ENCODE assay signal across 8 mouse cellular contexts in the genomic region with DNA sequence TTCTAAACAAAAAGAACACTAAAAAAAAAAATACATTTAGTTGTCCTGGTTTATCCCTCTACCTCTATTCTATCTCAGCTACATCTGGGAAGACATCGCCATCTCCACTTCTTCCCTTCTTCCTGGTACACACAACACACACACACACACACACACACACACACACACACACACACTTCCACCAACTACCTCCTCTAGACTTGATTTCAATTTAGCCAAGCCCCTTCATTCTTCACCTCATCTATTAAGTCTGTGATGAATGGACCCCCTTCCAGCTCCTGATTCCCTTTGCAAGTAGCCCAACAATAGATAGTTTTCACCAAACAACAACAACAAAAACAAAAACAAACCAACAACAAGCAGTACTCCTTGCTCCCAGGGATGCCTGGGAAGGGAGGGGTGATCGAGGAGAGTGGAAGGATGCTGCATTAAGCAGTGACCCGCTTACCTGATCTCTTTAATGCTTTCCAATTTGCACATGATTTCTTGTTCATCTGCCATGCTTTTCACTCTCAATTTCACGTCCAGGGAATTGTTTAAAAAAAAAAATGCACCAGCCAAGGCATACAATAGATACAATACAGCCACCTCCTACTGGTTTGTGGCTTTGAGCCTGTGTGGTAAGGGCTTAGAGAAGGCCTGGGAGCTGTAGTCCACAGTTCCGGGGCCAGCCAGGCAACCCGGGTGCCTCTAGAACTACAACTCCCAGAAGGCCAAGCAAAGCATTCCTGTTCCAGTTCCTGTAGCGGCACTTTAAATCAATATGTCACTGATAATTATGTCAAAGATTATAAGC. TPM values are rescaled to one million over a fixed set of nuclear protein-coding genes. Genes with fewer than 3 reads are reported as not detected.
DNase-seq lines count a peak whose midpoint lies in the region; ATAC-seq and TF ChIP-seq lines count a peak whose summit lies in the region.

A gene (minus strand): TSS at position 706 of the 796 bp plus-strand sequence.

- no peaks in the 10 kb centered on the region for H3K36me3 ChIP-seq in megakaryocyte, embryonic 14.5 days (replicated peaks; ENCODE audit: low read length)

- H3K9me3 ChIP-seq in megakaryocyte, embryonic 14.5 days, result no peaks in the 10 kb centered on the region

- peak; percentile 99 for ATAC-seq in inflammation-experienced regulatory T-cells, adult 6 months
- no peak for ATAC-seq in erythroid progenitor cell, adult 5-6 weeks (replicated peaks; ENCODE audit: low FRiP score, poor library complexity, severe bottlenecking)

- TF ChIP-seq POLR2A in cortical plate, adult 2 months (IDR thresholded peaks at IDR 0.05; ENCODE audit: extremely low read depth, insufficient read depth, low read length), result peak; percentile 54

- TF ChIP-seq CTCF in cortical plate, adult 2 months (IDR thresholded peaks at IDR 0.05; ENCODE audit: extremely low read depth, insufficient read depth, low read length), result no peak

- intact Hi-C loops in gastrocnemius, postnatal 14 days (cut with DNase I; ENCODE audit: low total_unique reads), result no loop called here

- H3K4me1 ChIP-seq in cortical plate, adult 2 months (ENCODE audit: control insufficient read depth, insufficient read depth, low read length), result no peaks in the 10 kb centered on the region
- H3K4me1 ChIP-seq in megakaryocyte, embryonic 14.5 days, result no peaks in the 10 kb centered on the region; the same call in 1 of the 2 replicates

- no peaks in the 10 kb centered on the region for H3K27me3 ChIP-seq in megakaryocyte, embryonic 14.5 days (replicated peaks)

- H3K4me3 ChIP-seq in cortical plate, adult 2 months (ENCODE audit: insufficient read depth, low read length), result peak within 1 kb of the TSS; percentile 64
- peak within 1 kb of the TSS; percentile 91 for H3K4me3 ChIP-seq in megakaryocyte, embryonic 14.5 days (replicated peaks)

- H3K27ac ChIP-seq in cortical plate, adult 2 months (ENCODE audit: insufficient read depth, low read length), result peak within 1 kb of the TSS; percentile 63

- peak; percentile 83 for DNase-seq in adipocyte (ENCODE audit: low spot score)
- DNase-seq in gastrocnemius, postnatal 14 days, result peak; percentile 74
- peak; percentile 79 to 81 for DNase-seq in left cerebral cortex, adult 9 months (ENCODE audit: low spot score in 2 of 2)
- DNase-seq in right cerebral cortex, postnatal 14 days, result peak; percentile 62

RNA-seq across cellular contexts. Expression of the gene that starts here (rescaled TPM):
- 20.9 and 21.2 TPM in 2 replicates for polyA plus RNA-seq in cortical plate, adult 2 months (2012; rRNA removed)
- 1 to 10 TPM; 1.5 to 1.6 TPM for total RNA-seq in gastrocnemius, postnatal 14 days (2021)
- 1 to 10 TPM; 3.7 to 4.9 (median 4.2) TPM for polyA plus RNA-seq in inflammation-experienced regulatory T-cells, adult 6 months (2017; shearing (Covaris generic))
- polyA plus RNA-seq in megakaryocyte, embryonic 14.5 days (2012; ENCODE audit: insufficient read depth, low replicate concordance), result 0.07 TPM in 1 of 2 replicates, not detected in the other
- not detected in 2 replicates for total RNA-seq in erythroid progenitor cell, adult 5-6 weeks (2015; ENCODE audit: low replicate concordance)
- not detected in 2 replicates for total RNA-seq in erythroid progenitor cell, adult 5-6 weeks (2017; ENCODE audit: low replicate concordance)
